Mouse (Mus musculus) right cerebral cortex, postnatal 10 days (tissue): Measurements from ENCODE around the gene Il2rb.

Experiments
- DNase-seq, 2 experiments: peaks; one replicate each; pipeline ENCODE4 v3.0.0; 2021; ENCODE audit warnings: low spot score in 2 of 2

Gene Il2rb

GRCm38 (mm10) chr15:78494968-78495406 is at the start of gene Il2rb:
Il2rb (minus strand) TSS chr15:78495271.
- no peak for DNase-seq

- peak; percentile 58 to 72 for DNase-seq
Measured at GRCm38 (mm10) chr15:78544561-78545001, 49.5 kb upstream of the Il2rb start, which contains the start of gene Sstr3. Sstr3 (minus strand) TSS chr15:78544685.

DNA sequence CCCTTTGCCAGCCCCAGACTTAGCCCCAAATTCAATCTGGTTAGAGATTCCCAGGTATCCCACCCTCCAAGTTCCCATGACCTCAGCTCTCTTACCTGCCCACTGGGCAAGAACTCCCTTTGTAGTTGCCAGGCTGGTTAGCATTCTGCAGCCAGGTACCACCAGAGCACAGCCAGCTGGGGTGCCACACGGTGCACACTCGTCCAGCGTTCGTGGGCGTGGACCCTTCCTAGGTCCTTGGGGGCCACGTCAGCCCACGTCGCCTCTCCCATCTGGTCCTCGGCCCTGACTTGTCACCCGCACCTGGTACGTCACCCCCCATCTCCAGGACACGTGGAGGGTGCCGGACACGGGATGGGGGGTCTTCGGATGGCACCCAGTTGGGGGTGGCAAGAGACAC is 49.0 kb upstream of the Il2rb start:
- DNase-seq, result peak in 1 of 2 experiments; percentile 38

DNA sequence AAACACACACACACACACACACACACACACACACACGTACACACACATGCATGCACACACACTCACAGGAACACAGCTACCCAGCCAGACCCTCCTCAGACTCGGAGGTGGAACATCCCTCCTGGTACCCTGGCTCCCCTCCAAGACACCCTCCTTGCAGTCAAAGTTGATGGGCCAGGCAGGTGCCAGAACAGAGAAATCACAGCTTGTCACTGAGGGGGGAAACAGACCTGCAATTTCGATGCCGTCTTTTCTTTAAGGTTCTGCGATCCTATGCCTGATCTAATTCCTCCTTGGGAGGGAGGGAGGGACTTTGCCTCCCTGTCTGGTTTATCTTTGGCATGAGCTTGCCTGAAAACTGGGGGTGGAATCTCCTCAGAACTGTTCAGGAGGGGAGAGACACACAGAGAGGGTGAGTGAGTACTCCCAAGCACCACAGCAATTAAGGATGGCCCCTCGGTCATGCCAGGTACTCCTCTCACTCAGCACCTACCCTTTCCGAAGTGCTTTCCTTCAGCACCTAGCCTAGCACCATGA is 47.8 kb upstream of the Il2rb start:
- DNase-seq, result no peak

DNA sequence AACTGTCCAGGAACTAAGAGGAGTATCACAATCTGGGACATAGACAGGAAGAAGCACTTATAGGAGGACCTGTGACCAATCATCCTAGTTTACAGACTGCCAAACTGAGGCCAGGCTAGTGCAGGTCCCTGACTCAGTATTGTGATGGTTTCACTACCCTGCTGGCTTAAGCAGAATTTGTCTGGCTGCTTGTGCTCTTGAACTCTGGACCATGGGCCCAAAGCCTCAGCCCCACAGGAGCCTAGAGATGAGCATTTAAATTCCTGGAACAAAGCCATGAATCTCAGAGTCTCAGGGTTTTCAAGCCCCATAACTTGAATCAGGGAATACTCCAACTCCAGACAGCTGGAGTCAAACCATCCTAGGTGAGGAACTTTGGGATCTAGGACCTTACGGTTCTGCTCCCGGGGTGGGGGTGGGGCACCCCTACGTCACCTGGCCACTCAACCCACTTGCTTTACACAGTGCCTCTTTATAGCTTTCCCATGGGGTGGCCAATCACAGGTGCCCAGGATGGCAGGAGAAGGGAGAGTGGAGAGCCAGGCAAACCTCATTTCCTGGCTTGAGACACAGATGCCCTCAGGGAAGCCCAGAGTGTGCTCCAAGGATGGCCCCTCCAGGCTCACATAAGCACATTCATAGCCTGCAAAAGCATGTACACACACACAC is 47.2 kb upstream of the Il2rb start:
- no peak for DNase-seq

- no peak for DNase-seq
Measured at GRCm38 (mm10) chr15:78541606-78542005, 46.5 kb upstream of the Il2rb start.

DNA sequence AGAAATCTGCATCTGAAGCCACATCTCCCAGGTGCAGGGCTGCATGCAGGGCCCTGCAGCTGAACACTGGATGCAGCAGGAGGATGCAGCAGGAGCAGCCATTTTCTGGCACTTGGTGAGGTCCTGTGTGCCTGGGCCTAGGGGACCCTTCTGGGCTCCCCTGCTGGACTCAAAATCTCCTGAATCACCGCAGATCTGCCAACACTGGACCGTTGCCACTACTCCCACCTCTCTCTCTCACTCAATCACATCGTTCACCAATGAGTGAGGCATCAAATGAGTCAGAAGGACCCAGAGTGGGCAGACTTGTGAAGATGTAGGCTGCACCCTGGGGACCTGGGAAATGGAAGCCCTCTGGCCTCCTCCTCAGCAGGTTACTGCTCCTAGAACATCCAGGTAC is 46.0 kb upstream of the Il2rb start:
- no peak for DNase-seq

DNA sequence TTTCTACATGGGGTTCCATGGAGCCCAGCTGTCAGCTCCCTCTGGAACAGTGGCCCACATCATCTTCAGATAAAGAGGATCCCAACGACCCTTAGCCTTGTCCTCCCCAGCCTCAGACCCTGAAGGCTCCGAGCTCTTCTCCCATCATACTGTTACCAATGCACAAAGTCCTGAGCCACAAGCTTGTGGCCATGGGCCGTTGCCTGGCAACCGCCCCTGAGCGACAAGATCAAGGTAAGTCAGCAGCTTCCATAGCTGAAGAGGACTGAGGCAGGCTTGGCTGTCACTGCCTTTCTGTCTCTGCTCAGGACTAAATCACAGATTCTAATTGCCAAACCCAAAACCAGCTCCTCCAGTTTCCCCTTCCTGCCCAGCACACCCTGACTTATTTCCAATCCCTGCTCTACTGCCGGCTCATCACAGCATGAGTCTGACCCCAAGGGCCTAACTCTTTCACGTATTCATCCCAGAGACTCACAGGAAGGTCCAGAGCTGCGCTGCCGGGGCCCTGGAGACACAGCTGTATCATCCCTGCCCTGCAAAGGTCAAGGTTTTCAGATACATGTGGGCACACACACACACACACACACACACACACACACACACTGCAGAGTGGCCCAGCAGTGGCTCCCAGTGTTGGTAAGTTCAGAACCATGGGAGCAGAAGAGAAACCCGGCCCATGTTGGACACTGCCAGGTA is 40.8 kb upstream of the Il2rb start:
- no peak for DNase-seq

DNA sequence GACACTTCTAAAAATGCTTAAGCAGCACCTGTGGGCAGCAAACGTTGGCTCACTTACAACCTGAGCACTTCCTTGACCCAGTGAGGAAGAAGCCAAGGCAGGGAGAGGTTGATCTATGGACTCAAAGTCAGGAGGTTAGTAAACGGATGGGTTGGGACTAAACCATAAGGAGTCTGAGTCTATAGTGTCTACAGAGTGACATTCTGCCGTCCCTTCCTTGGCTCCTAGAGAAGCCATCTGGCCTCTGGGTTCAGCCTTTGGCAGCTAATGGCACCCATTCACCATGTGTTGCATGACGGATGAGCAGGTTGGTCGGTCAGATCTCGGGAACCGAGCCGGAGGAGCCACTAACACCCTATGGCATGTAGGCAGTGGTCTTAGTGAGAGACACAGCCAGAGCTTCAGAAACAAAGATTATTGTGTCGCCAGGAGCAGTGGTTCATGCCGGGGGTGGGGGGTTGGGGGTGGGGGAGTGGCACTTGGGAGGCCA is 38.3 kb upstream of the Il2rb start:
- no peak for DNase-seq

DNA sequence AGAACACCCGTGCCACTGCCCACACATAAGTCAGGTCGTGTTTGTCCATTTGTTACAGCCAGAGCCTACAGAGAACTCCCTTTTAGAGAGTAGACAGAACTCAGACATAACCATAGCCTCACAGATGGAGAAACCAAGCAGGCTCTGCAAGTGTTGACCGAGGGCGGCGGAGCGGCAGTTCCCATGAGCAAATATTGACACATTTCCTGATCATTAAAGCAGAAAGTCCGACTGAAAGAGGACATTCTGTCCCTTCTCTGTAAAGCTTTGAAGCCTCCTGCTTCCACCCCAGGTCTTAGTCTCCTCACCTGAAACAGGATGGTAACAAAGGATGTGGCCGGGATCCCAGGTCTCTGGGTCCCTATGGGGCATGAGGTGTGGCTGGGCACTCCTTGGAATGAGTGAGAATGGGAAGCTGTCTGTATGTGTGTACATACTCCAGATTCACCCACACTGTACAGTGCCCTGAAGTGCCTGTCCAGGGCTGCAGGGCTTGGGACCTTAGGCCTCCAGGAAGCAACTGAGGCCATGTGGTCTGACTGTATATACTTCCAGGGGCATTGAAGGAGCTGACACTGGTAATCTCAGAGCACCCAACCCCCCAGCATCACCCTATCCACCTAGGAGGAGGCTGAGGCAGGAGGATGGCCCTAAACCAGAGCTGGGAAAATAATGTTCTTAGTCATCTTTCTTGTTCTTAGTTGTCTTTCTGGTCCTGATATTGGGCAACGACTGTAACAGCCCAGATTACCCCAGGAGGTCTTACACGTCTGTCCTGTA is 37.7 kb upstream of the Il2rb start:
- DNase-seq, result no peak

- DNase-seq, result peak; percentile 99
Measured at GRCm38 (mm10) chr15:78531901-78532469, 36.9 kb upstream of the Il2rb start.

- DNase-seq, result no peak
Measured at GRCm38 (mm10) chr15:78531451-78531720, 36.3 kb upstream of the Il2rb start.

DNA sequence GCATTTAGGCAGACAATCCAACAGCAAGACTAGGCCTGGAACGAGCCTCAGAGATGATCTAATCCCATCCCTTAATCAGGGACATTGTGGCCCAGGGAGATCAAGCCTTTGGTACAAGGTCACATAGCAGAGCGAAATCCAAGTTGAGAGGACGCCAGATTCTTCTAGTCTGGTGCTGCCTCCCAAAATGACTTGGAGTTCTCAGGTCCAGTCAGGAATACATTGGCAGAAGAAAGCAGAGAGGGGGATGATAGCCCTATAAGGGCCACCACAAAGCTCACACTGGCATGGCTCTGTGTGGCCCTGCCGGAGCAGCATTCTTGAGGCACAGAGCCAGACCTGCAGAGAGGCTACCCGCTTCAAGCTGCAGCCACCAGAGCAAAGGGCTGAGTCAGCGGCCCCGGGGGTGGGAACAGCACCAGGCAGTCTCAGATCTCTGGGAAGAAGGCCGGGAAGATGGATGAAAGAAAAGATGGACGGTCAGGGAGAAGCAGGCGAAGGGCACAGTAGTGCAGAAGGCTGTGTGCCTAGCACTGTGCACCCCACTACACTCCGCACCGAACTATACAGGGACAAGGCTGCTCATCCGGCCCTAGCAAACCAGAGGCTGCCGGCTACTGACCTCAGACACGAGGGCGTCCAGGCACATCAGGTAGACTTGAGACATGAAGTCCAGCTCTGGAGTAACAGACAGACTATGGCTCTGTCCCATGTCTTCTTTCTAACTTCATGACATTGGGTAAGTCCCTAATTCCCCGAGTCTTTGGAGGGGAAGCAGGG is 35.8 kb upstream of the Il2rb start, which contains the start of gene C1qtnf6:
TSS of gene C1qtnf6 (minus strand) at position 746 of the 780 bp plus-strand sequence.
- no peak for DNase-seq

DNA sequence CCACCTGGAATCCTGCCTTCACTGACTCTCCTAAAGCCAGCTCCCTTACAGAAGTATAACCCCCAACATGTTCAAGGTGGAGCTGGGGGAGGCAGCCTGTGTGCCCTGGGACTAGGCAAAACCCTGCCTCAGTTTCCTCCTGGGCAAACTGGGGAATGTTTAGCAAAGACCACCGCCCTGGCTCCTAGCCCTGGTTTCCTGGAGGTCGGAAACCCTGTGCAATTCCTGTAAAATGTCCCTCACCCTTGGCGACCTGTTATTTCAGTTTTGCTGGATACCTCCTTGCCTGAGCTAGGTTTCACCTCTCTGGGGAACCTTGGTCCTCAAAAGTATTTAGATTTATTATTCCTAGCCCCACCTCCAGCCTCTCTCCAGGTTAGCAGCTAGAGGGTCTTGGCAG is 35.1 kb upstream of the Il2rb start:
- no peak for DNase-seq

DNA sequence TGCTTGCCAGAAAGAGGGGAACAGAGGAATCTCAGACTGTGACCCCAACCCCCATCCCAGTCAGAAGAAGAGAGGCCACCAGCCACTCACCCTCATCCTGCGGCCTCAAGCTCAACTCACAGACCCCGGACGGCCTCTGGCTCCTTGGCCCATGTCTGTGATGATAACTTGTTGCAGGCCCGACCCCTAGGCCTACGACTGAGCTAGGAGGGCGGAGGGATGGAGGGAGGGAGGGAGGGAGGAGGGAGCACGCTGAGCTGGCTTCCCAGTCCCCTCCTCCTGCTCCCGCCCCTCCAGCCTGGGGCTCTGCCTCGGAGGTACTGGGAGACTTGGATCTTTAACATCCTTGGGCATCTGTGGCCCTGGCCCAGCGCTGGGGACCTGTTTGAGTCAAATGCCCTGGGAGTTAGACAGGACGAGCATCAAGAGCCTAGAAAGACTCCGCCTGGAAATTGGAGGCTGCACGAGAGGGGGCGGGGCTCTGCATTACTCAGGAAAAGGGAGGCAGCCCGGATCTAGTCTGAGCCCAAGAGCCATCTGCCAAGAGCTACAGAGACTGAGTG is 34.4 kb upstream of the Il2rb start:
- peak; percentile 83 to 84 for DNase-seq

DNA sequence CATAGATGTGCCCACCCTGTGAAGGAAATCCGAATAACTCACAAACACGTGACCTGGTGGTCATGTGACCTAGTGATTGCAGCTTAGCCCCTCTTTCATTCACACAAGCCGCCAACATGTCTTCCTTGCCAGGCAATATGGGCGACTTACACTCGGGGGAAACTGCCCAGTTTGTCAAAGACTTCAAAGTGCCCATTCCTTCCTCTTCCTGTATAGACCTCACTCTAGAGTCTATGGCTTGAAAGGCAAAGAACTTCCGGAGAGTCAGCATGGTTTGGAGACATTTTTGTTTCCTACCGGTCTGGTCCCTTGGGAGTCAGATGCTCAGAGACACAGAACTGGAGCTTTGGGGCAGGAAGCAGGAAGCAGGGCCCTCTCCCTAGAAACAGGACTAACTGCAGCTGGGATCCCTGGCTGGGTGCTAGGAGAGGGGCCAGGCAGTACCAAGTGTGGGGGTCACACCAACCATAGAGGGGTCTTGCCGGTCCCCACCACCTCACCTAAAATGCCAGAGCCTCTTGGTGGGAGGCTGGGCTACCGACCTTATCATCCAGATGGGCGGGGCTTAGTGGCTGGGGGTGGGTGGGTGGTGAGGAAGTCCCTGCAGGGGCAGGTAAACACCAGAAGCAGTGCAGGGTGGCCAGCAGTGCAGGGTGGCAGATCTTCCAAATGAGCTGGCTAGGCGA is 33.8 kb upstream of the Il2rb start:
- no peak for DNase-seq

DNA sequence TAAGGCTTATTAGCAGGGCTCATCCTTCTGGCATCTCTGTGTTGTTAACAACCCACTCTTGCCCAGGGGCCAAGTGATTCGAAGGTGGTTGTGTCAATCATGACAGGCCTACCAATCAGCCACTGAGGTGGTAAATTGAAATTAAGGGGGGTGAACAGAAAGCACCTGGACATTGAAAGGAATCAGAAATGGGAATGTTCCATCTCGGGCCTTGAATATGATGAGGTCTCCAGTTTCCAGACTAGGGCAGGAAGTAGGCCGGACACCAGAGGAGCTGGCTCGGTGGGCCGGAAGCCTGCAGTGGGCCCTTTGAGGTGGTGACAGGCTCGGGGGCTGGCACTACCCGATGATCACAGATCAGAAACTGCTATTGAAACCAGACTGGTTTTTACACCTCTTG is 32.9 kb upstream of the Il2rb start:
- peak; percentile 75 to 79 for DNase-seq

DNA sequence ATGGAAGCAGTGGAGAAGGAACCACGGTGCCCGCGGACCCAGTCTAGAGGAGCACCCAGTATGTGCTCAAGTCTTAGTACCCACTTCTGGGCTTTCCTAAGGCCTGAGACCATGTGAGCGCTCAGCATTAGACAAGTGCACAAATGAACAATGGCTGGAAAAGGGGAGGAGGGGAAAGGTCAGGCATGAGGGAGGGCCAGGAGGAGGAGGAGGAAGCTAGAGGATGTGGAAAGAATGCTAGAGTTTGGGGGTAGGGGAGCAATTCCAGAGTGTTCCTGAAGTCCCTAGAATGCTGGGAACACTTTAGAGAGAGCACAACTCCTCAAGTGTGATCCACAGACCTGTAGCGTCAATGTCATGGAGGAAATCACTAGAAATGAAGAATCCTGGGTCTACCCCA is 29.1 kb upstream of the Il2rb start:
- DNase-seq, result no peak

GRCm38 (mm10) chr15:78521892-78522291 is 26.8 kb upstream of the Il2rb start:
- no peak for DNase-seq

DNA sequence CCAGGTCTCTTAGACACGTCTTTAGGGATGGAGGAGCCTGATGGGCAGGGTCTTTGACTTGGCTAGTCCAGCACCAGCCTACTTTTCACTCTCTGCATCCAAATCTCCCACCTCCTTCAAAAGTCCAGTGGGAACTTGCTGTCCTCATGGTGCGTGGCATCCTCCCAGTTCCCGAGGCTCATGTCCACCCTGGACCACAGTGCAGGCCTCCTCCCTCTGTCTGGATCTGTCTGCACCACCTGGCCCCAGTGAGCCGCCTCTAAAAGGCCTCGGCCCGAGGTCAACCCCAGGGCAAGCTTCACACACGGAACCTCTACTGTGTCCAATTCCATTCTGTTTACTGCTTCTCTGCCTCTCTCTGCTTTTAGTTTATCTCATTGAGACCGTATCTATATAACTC is 26.3 kb upstream of the Il2rb start:
- no peak for DNase-seq
